Mouse (Mus musculus): Measurements from ENCODE around the gene Cntn4. TPM values are rescaled to one million over a fixed set of nuclear protein-coding genes. Genes with fewer than 3 reads are reported as not detected.

The Cntn4 gene
- polyA plus RNA-seq (2015; fragmentation: Nextera tagmentation; extraction: Ambion mirVana), result 3.1 and 3.4 TPM in 2 replicates

- H3K27me3 ChIP-seq, result peaks cover 40% of the 10 kb centered on the region
- no peak for ATAC-seq (ENCODE audit: insufficient number of reproducible peaks, low FRiP score, low TSS enrichment, low read depth)
Measured at GRCm38 (mm10) chr6:105677149-105678031, at the start of gene Cntn4. Cntn4 (plus strand) TSS chr6:105677660.

GRCm38 (mm10) chr6:105674276-105674675, 3.2 kb upstream of the Cntn4 start:
- Histone ChIP-seq H3K27ac (no peak overlapping the region), H3K9ac (no peak overlapping the region), H3K4me2 (no peak overlapping the region), H3K4me1 (peaks cover 15% of the 10 kb centered on the region; the same call in 1 of the 2 replicates), H3K36me3 (no peaks in the 10 kb centered on the region), H3K4me3 (no peak overlapping the region), H3K27me3 (peaks cover 27% of the 10 kb centered on the region), H3K9me3 (no peaks in the 10 kb centered on the region)
- 67% methylated on average over 4 of the region's 4 CpGs for WGBS
- ATAC-seq (ENCODE audit: insufficient number of reproducible peaks, low FRiP score, low TSS enrichment, low read depth), result no peak

More at GRCm38 (mm10) chr6:105677149-105678031, at the start of gene Cntn4:
- Histone ChIP-seq H3K4me1 (peaks cover 15% of the 10 kb centered on the region; the same call in 1 of the 2 replicates), H3K36me3 (no peaks in the 10 kb centered on the region), H3K9me3 (no peaks in the 10 kb centered on the region), H3K27ac (no peak within 1 kb of the TSS), H3K9ac (no peak within 1 kb of the TSS), H3K4me2 (peak within 1 kb of the TSS; percentile 67), H3K4me3 (peak within 1 kb of the TSS; percentile 38)
- 2% methylated on average over 36 of the region's 40 CpGs for WGBS

GRCm38 (mm10) chr6:105675099-105675498, 2.4 kb upstream of the Cntn4 start:
- H3K4me2 ChIP-seq, result no peak overlapping the region
- no peak overlapping the region for H3K4me3 ChIP-seq
- no peaks in the 10 kb centered on the region for H3K9me3 ChIP-seq
- peaks cover 15% of the 10 kb centered on the region; the same call in 1 of the 2 replicates for H3K4me1 ChIP-seq
- no peak overlapping the region for H3K27ac ChIP-seq
- H3K9ac ChIP-seq, result no peak overlapping the region
- WGBS, result 32% methylated on average over 3 of the region's 3 CpGs
- ATAC-seq (ENCODE audit: insufficient number of reproducible peaks, low FRiP score, low TSS enrichment, low read depth), result no peak
- H3K27me3 ChIP-seq, result peaks cover 33% of the 10 kb centered on the region
- H3K36me3 ChIP-seq, result no peaks in the 10 kb centered on the region

- H3K9ac ChIP-seq, result no peak overlapping the region
Measured at GRCm38 (mm10) chr6:105676637-105677036, 823 bp upstream of the Cntn4 start.

GRCm38 (mm10) chr6:105678778-105679177, 1.3 kb downstream of the Cntn4 start:
- WGBS, result 8% methylated on average over 5 of the region's 5 CpGs
- H3K36me3 ChIP-seq, result no peaks in the 10 kb centered on the region
- H3K27me3 ChIP-seq, result peaks cover 40% of the 10 kb centered on the region
- H3K4me3 ChIP-seq, result no peak overlapping the region
- no peak overlapping the region for H3K9ac ChIP-seq
- no peaks in the 10 kb centered on the region for H3K9me3 ChIP-seq
- H3K4me1 ChIP-seq, result peaks cover 15% of the 10 kb centered on the region; the same call in 1 of the 2 replicates
- ATAC-seq (ENCODE audit: insufficient number of reproducible peaks, low FRiP score, low TSS enrichment, low read depth), result no peak
- H3K27ac ChIP-seq, result no peak overlapping the region
- H3K4me2 ChIP-seq, result no peak overlapping the region

More at GRCm38 (mm10) chr6:105676637-105677036, 823 bp upstream of the Cntn4 start:
- Histone ChIP-seq H3K27ac (no peak overlapping the region), H3K4me3 (peak overlapping the region; percentile 38), H3K4me1 (peaks cover 15% of the 10 kb centered on the region; the same call in 1 of the 2 replicates), H3K36me3 (no peaks in the 10 kb centered on the region), H3K27me3 (peaks cover 40% of the 10 kb centered on the region), H3K9me3 (no peaks in the 10 kb centered on the region), H3K4me2 (peak overlapping the region; percentile 67)
- WGBS, result 6% methylated on average over 5 of the region's 5 CpGs
- ATAC-seq (ENCODE audit: insufficient number of reproducible peaks, low FRiP score, low TSS enrichment, low read depth), result no peak

GRCm38 (mm10) chr6:105681496-105681895, 4.0 kb downstream of the Cntn4 start:
- Histone ChIP-seq H3K4me3 (no peak overlapping the region), H3K9me3 (no peaks in the 10 kb centered on the region), H3K27me3 (peaks cover 39% of the 10 kb centered on the region), H3K4me2 (no peak overlapping the region), H3K4me1 (peaks cover 15% of the 10 kb centered on the region; the same call in 1 of the 2 replicates), H3K36me3 (no peaks in the 10 kb centered on the region), H3K27ac (no peak overlapping the region), H3K9ac (no peak overlapping the region)
- WGBS, result 54% methylated on average over 2 of the region's 2 CpGs
- no peak for ATAC-seq (ENCODE audit: insufficient number of reproducible peaks, low FRiP score, low TSS enrichment, low read depth)

- H3K9me3 ChIP-seq, result no peaks in the 10 kb centered on the region
- no peak overlapping the region for H3K4me3 ChIP-seq
- H3K36me3 ChIP-seq, result no peaks in the 10 kb centered on the region
- WGBS, result 75% methylated on average over 5 of the region's 5 CpGs
- ATAC-seq (ENCODE audit: insufficient number of reproducible peaks, low FRiP score, low TSS enrichment, low read depth), result no peak
- H3K27me3 ChIP-seq, result peaks cover 23% of the 10 kb centered on the region
- no peak overlapping the region for H3K27ac ChIP-seq
- no peaks in the 10 kb centered on the region for H3K4me1 ChIP-seq
- H3K4me2 ChIP-seq, result no peak overlapping the region
- no peak overlapping the region for H3K9ac ChIP-seq
Measured at GRCm38 (mm10) chr6:105683251-105683650, 5.8 kb downstream of the Cntn4 start.

GRCm38 (mm10) chr6:105684123-105684522, 6.7 kb downstream of the Cntn4 start:
- Histone ChIP-seq H3K9ac (no peak overlapping the region), H3K27me3 (peaks cover 14% of the 10 kb centered on the region), H3K4me3 (no peak overlapping the region), H3K4me1 (no peaks in the 10 kb centered on the region), H3K9me3 (no peaks in the 10 kb centered on the region), H3K27ac (no peak overlapping the region), H3K4me2 (no peak overlapping the region), H3K36me3 (no peaks in the 10 kb centered on the region)
- ATAC-seq (ENCODE audit: insufficient number of reproducible peaks, low FRiP score, low TSS enrichment, low read depth), result no peak
- WGBS, result 41% methylated on average over 4 of the region's 4 CpGs

GRCm38 (mm10) chr6:105688195-105688594, 10.7 kb downstream of the Cntn4 start:
- Histone ChIP-seq H3K27me3 (no peaks in the 10 kb centered on the region), H3K36me3 (no peaks in the 10 kb centered on the region), H3K4me3 (no peak overlapping the region), H3K4me2 (no peak overlapping the region), H3K27ac (no peak overlapping the region), H3K4me1 (no peaks in the 10 kb centered on the region), H3K9ac (no peak overlapping the region), H3K9me3 (no peaks in the 10 kb centered on the region)
- no peak for ATAC-seq (ENCODE audit: insufficient number of reproducible peaks, low FRiP score, low TSS enrichment, low read depth)

GRCm38 (mm10) chr6:105742026-105742425, 64.6 kb downstream of the Cntn4 start:
- Histone ChIP-seq H3K9ac (no peak overlapping the region), H3K4me2 (no peak overlapping the region), H3K27me3 (no peaks in the 10 kb centered on the region), H3K4me3 (no peak overlapping the region), H3K9me3 (no peaks in the 10 kb centered on the region), H3K36me3 (no peaks in the 10 kb centered on the region), H3K27ac (no peak overlapping the region), H3K4me1 (no peaks in the 10 kb centered on the region)
- WGBS, result 23% methylated on average over 6 of the region's 6 CpGs
- no peak for ATAC-seq (ENCODE audit: insufficient number of reproducible peaks, low FRiP score, low TSS enrichment, low read depth)

- Histone ChIP-seq H3K27ac (no peak overlapping the region), H3K4me3 (no peak overlapping the region), H3K4me2 (no peak overlapping the region), H3K36me3 (no peaks in the 10 kb centered on the region), H3K9ac (no peak overlapping the region), H3K27me3 (no peaks in the 10 kb centered on the region), H3K9me3 (no peaks in the 10 kb centered on the region), H3K4me1 (no peaks in the 10 kb centered on the region)
- no peak for ATAC-seq (ENCODE audit: insufficient number of reproducible peaks, low FRiP score, low TSS enrichment, low read depth)
- WGBS, result 90% methylated on average over 1 of the region's 1 CpGs
Measured at GRCm38 (mm10) chr6:105780616-105781015, 103.2 kb downstream of the Cntn4 start.

- Histone ChIP-seq H3K4me2 (no peak overlapping the region), H3K27me3 (no peaks in the 10 kb centered on the region), H3K4me3 (no peak overlapping the region), H3K4me1 (no peaks in the 10 kb centered on the region), H3K9ac (no peak overlapping the region), H3K36me3 (no peaks in the 10 kb centered on the region), H3K9me3 (no peaks in the 10 kb centered on the region), H3K27ac (no peak overlapping the region)
- 91% methylated on average over 2 of the region's 2 CpGs for WGBS
- no peak for ATAC-seq (ENCODE audit: insufficient number of reproducible peaks, low FRiP score, low TSS enrichment, low read depth)
Measured at GRCm38 (mm10) chr6:105788462-105788861, 111.0 kb downstream of the Cntn4 start.

Data from limb, embryonic 15.5 days (tissue).